Mouse (Mus musculus): ENCODE measurements at regions not wholly inside any gene's neighbourhood (a gene's known extent, or its start where the extent isn't known, plus 50 kb on each side); places are given as distances from the start of the nearest gene placed in this dataset.

GRCm38 (mm10) chr16:39102151-39102550 lies 209.7 kb downstream of the Igsf11 start:
- TF ChIP-seq POLR2A (IDR thresholded peaks at IDR 0.05; ENCODE audit: borderline replicate concordance, low read depth, low read length) (no peak), CTCF (IDR thresholded peaks at IDR 0.05; ENCODE audit: low read depth, low read length) (no peak)

All from bone marrow macrophage, adult 2 months (primary cell).